Mouse (Mus musculus) ES-E14 (cell line): ENCODE data around the gene Nf1. TPM values are rescaled to one million over a fixed set of nuclear protein-coding genes. Genes with fewer than 3 reads are reported as not detected.

Experiments used
- DNase-seq: peaks from one replicate; pipeline ENCODE4 v3.0.0-alpha.2; 2013; ENCODE audit warnings: low read depth, low spot score
- H3K27ac ChIP-seq: 2 replicates; pipeline ENCODE4 v1.5.1; 2012; ENCODE audit warnings: low read depth, mild to moderate bottlenecking, low read length, moderate library complexity, mixed read lengths; ENCODE audit not compliant: poor library complexity, insufficient read depth, severe bottlenecking
- H3K36me3 ChIP-seq: 2 replicates; pipeline ENCODE4 v1.6.1; 2012; ENCODE audit warnings: mild to moderate bottlenecking, low read length, moderate library complexity, mixed read lengths; ENCODE audit not compliant: control insufficient read depth, poor library complexity, insufficient read depth, severe bottlenecking
- H3K4me1 ChIP-seq, 2 experiments: fragments of 150-350 bp in 1 of 2; sonication (generic) in 1 of 2; 2 replicates each; pipeline ENCODE4 v1.6.1; 2012; ENCODE audit warnings: low read length in 2 of 2, mild to moderate bottlenecking in 1 of 2, mixed read lengths in 1 of 2; ENCODE audit not compliant: control insufficient read depth in 2 of 2, insufficient read depth in 2 of 2, poor library complexity in 1 of 2
- H3K4me3 ChIP-seq, 2 experiments: fragments of 150-350 bp in 1 of 2; sonication (generic) in 1 of 2; 2 replicates each; pipeline ENCODE4 v1.5.1; 2012; ENCODE audit warnings: low read length in 2 of 2, low read depth in 1 of 2, mild to moderate bottlenecking in 1 of 2, mixed read lengths in 1 of 2; ENCODE audit not compliant: insufficient read depth in 1 of 2, poor library complexity in 1 of 2, severe bottlenecking in 1 of 2
- H3K9ac ChIP-seq: 2 replicates; pipeline ENCODE4 v1.6.1; 2012; ENCODE audit warnings: low read depth, mild to moderate bottlenecking, low read length, mixed read lengths; ENCODE audit not compliant: poor library complexity, insufficient read depth, severe bottlenecking
- H3K9me3 ChIP-seq: fragments of 150-350 bp; sonication (generic); 2 replicates; pipeline ENCODE4 v1.6.1; 2012; ENCODE audit warnings: low read depth, mild to moderate bottlenecking, low read length; ENCODE audit not compliant: control insufficient read depth, insufficient read depth
- CHD2 ChIP-seq: IDR thresholded peaks from 2 replicates; pipeline ENCODE4 v1.6.1; 2014; ENCODE audit warnings: mild to moderate bottlenecking, low read depth, low read length, inconsistent platforms
- HCFC1 ChIP-seq: IDR thresholded peaks from 2 replicates; pipeline ENCODE4 v1.6.1; 2012; ENCODE audit warnings: low read length, inconsistent platforms, borderline replicate concordance; ENCODE audit not compliant: insufficient read depth
- MAFK ChIP-seq: IDR thresholded peaks from 2 replicates; pipeline ENCODE4 v1.6.1; 2014; ENCODE audit warnings: mild to moderate bottlenecking, low read depth, low read length, inconsistent platforms; ENCODE audit not compliant: insufficient read depth
- ZC3H11A ChIP-seq: IDR thresholded peaks from 2 replicates; pipeline ENCODE4 v1.6.1; 2012; ENCODE audit warnings: low read depth, mild to moderate bottlenecking, inconsistent platforms, low read length, borderline replicate concordance
- ZNF384 ChIP-seq: IDR thresholded peaks from 2 replicates; pipeline ENCODE4 v1.6.1; 2012; ENCODE audit warnings: low read depth, low read length, inconsistent platforms
- in situ Hi-C, 2 experiments: fragments of 600-800 bp; cut with MboI; formaldehyde crosslinking; loops; one replicate each; pipeline ENCODE4 v1.15.1; 2025; ENCODE audit warnings: low sequenced_read_pairs in 2 of 2, inconsistent platforms in 1 of 2; ENCODE audit not compliant: unreplicated experiment in 2 of 2
- total RNA-seq: library from RNA; depleted of rRNA; stranded (reverse); fragments of 300-350 nt; gene quantifications from 2 replicates; pipeline ENCODE4 v1.2.3, GENCODE M21; 2012

Nf1 gene
- total RNA-seq, 1 experiment, result 15.3 TPM

DNA sequence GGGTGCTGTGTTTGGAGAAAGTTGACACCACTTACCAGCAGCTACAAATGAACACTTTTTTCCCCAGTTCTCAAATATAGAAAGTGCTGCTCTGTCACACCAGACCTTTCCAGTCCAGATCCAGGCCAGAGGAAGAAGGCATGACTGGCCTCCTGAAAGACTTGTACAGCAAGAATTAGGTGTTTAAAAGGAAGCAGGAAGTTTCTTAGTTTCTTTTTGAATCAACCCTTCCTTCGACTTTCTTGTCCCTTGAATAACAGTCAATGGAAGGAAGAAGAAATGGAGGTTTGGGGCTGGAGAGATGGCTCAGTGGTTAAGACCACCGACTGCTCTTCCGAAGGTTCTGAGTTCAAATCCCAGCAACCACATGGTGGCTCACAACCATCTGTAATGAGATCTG, 46.5 kb upstream of the Nf1 start:
- Histone ChIP-seq H3K9me3 (no peaks in the 10 kb centered on the region), H3K27ac (no peak overlapping the region), H3K9ac (no peak overlapping the region), H3K4me3 (no peak overlapping the region), H3K4me1 (peaks cover 0 to 8% of the 10 kb centered on the region in 2 experiments; a peak in 1 of 4 replicates), H3K36me3 (no peaks in the 10 kb centered on the region)
- no peak for DNase-seq
- TF ChIP-seq HCFC1, result no peak
- TF ChIP-seq ZNF384, result no peak
- no peak for TF ChIP-seq ZC3H11A
- no peak for TF ChIP-seq MAFK
- TF ChIP-seq CHD2, result no peak
- in situ Hi-C loops, result loop anchor here in 1 of 2 experiments (10.0 kb wide), 1 partner anchor 328 kb away; no protein-coding TSS in a partner anchor

DNA sequence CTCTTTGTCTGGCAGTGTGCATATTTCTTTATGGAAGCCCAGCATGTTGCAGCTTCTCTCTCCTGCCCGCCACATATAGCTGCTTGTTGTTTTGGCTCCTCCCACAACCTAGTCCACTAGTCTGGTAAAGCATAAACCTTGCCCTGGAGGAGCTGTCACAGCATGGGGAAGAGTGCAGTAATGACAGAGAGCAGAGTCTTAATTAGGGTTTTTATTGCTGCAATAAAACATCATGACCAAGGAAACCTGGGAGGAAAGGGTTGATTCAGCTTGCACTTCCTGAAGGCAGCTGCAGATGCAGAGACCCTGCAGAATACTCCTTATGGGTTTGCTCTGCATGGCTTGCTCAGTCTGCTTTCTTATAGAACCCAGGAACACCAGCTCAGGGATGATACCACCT, 45.5 kb upstream of the Nf1 start:
- H3K27ac ChIP-seq, result no peak overlapping the region
- TF ChIP-seq ZNF384 (no peak), ZC3H11A (no peak), HCFC1 (no peak), CHD2 (no peak), MAFK (no peak)
- in situ Hi-C loops, result loop anchor here in 1 of 2 experiments (10.0 kb wide), 1 partner anchor 329 kb away; no protein-coding TSS in a partner anchor

DNA sequence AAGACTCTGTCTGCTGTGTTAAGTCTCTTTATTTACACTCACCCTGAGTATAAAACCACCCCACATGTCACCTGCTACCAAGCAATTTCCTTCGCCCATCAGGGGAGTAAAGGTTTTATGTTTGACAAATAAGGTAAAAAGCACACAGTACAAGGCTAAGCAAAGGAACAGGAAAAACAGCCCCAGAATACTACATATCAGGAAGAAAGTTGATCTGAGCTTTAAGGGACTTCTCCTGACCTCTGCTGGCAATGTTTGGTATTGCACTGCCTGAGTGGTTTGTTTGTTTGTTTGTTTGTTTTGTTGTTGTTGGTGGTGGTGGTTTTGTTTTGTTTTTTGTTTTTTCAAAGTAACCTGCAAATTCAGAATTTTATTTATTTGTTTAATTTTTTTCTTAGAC, 43.3 kb upstream of the Nf1 start:
- in situ Hi-C loops, result loop anchor here in 1 of 2 experiments (10.0 kb wide), 1 partner anchor 331 kb away; no protein-coding TSS in a partner anchor

More for the DNA sequence above, 45.5 kb upstream of the Nf1 start:
- H3K9me3 ChIP-seq, result no peaks in the 10 kb centered on the region
- DNase-seq, result no peak
- H3K36me3 ChIP-seq, result no peaks in the 10 kb centered on the region
- no peak overlapping the region for H3K4me3 ChIP-seq
- peaks cover 0 to 8% of the 10 kb centered on the region in 2 experiments; a peak in 1 of 4 replicates for H3K4me1 ChIP-seq
- no peak overlapping the region for H3K9ac ChIP-seq

DNA sequence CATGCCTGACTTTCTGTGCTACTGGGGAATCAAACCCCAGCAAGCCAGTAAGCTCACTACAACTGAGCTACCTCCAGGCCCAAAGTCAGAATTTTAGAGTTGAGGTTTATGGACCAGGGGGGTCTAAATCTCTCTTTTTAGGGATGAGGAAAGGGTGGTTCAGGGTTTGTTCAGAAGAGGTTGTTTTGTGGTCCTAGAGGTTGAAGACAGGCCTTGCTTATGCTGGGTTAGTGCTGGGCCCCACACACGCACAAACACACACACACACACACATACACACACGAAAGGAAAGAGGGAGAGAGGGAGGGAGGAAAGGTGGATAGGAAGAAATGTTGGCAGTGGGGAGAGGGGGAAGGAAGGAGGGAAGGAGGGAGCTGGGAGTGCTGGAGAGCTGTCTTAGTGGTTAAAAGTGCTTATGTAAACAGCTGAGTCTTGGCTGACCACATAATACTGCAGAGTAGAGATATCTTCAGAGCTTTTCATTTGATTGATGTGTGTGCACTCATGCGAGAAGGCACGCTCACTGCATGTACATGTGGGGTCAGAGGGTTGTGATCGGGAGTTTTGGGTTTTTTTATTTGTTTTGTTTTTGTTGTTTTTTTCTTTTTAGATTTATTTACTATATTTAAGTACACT, 42.5 kb upstream of the Nf1 start, which contains the start of gene Gm9964:
Gm9964 (minus strand) TSS at position 51 of the 636 bp plus-strand sequence.
- in situ Hi-C loops, result loop anchor here in 1 of 2 experiments (10.0 kb wide), 1 partner anchor 332 kb away; no protein-coding TSS in a partner anchor
- Histone ChIP-seq H3K4me1 (0 out of 4 replicates have a peak, but pooled peaks cover 0 to under 1% of the 10 kb centered on the region in 2 experiments), H3K27ac (no peak within 1 kb of the TSS)

More for the DNA sequence above, 43.3 kb upstream of the Nf1 start:
- no peak overlapping the region for H3K4me3 ChIP-seq
- no peak overlapping the region for H3K27ac ChIP-seq
- peaks cover 0 to 6% of the 10 kb centered on the region in 2 experiments; a peak in 1 of 4 replicates for H3K4me1 ChIP-seq
- H3K9me3 ChIP-seq, result no peaks in the 10 kb centered on the region
- peak; percentile 64; the same call in 1 of the 2 replicates for TF ChIP-seq ZC3H11A
- no peak for TF ChIP-seq ZNF384
- H3K9ac ChIP-seq, result no peak overlapping the region
- DNase-seq, result peak; percentile 51
- H3K36me3 ChIP-seq, result no peaks in the 10 kb centered on the region

More for the DNA sequence above, 42.5 kb upstream of the Nf1 start, which contains the start of gene Gm9964:
- Histone ChIP-seq H3K9me3 (no peaks in the 10 kb centered on the region), H3K9ac (no peak within 1 kb of the TSS), H3K4me3 (no peak within 1 kb of the TSS), H3K36me3 (no peaks in the 10 kb centered on the region)
- TF ChIP-seq MAFK (no peak), ZNF384 (no peak), CHD2 (no peak), ZC3H11A (no peak), HCFC1 (no peak)
- DNase-seq, result no peak
